Mouse (Mus musculus) small intestine, adult 2 months (tissue): ENCODE measurements at regions not wholly inside any gene's neighbourhood (a gene's known extent, or its start where the extent isn't known, plus 50 kb on each side); places are given as distances from the start of the nearest gene placed in this dataset.

ENCODE experiments used
- H3K27ac ChIP-seq: fragments of 200-500 bp; 2 replicates; pipeline ENCODE4 v1.5.1; 2012; ENCODE audit warnings: low read depth, low read length, control low read depth, inconsistent platforms; ENCODE audit not compliant: insufficient read depth
- H3K27me3 ChIP-seq: fragments of 200-500 bp; 2 replicates; pipeline ENCODE4 v1.6.1; 2012; ENCODE audit warnings: mild to moderate bottlenecking, moderate library complexity, low read length, inconsistent platforms; ENCODE audit not compliant: control insufficient read depth, insufficient read depth
- H3K36me3 ChIP-seq: fragments of 200-500 bp; 2 replicates; pipeline ENCODE4 v1.6.1; 2012; ENCODE audit warnings: mild to moderate bottlenecking, low read length, control low read depth, inconsistent platforms; ENCODE audit not compliant: control insufficient read depth, insufficient read depth
- H3K4me1 ChIP-seq: fragments of 200-500 bp; 2 replicates; pipeline ENCODE4 v1.6.1; 2012; ENCODE audit warnings: low read length, inconsistent platforms, mixed read lengths; ENCODE audit not compliant: control insufficient read depth, insufficient read depth, insufficient read length
- H3K4me3 ChIP-seq: fragments of 200-500 bp; 2 replicates; pipeline ENCODE4 v1.5.1; 2012; ENCODE audit warnings: low read depth, mild to moderate bottlenecking, control low read depth, inconsistent platforms, low read length, moderate library complexity
- CTCF ChIP-seq: fragments of 200-500 bp; IDR thresholded peaks from 2 replicates; pipeline ENCODE4 v1.5.1; 2012; ENCODE audit warnings: low read depth, mild to moderate bottlenecking, control low read depth, inconsistent platforms, low read length, moderate library complexity, mixed read lengths; ENCODE audit not compliant: insufficient replicate concordance, insufficient read length; ENCODE audit errors: extremely low read depth
- POLR2A ChIP-seq: fragments of 200-500 bp; IDR thresholded peaks from 2 replicates; pipeline ENCODE4 v1.6.1; 2012; ENCODE audit warnings: low read depth, mild to moderate bottlenecking, control low read depth, inconsistent platforms, low read length, moderate library complexity
- WGBS: fragments of 180-500 bp; shearing (Covaris S2); methylation state at CpG from one replicate; pipeline ENCODE4 v1.1.7; 2018; 5-methylcytosine and 5-hydroxymethylcytosine counted together

DNA sequence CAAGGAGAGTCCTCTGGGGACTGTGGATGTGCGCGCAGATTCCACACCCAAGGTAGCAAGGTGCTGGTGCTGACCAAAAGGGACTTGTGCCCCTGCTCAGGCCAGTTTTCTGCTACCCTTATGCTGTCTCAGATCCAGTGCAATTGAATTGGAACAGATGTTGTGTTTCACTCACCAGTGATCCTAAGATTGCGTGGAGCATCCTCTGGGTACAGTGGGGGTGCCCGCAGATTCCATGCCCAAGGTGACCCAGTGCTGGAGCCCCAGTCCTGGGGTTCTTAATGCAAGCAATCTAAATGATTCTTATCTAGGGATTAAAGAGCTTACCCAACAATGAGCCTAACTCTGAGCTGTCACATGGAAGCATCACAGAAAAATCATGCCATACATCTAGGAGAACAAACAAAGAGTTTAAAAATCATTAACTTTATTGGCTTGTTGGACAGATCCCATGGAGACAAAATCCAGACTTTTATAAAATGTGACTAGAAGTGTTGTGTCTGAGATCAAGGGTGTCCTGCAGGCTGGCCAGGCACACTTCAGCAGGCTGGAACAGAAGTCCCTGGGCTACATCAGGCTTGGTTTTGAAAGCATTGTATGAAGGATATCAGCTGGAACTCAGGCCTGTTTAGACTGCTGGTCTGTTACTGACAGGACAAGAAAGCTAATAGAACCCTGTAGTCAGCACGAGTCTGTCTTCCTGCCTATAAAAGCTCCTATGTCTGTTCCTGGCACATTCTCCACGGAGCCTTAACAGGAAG lies 226.4 kb upstream of the Negr1 start:
- TF ChIP-seq CTCF (no peak), POLR2A (no peak)
- H3K36me3 ChIP-seq = no peaks in the 10 kb centered on the region
- 65% methylated on average over 6 of the region's 6 CpGs for WGBS
- no peaks in the 10 kb centered on the region for H3K27me3 ChIP-seq
- H3K4me1 ChIP-seq = no peaks in the 10 kb centered on the region
- no peak overlapping the region for H3K4me3 ChIP-seq
- no peak overlapping the region for H3K27ac ChIP-seq

DNA sequence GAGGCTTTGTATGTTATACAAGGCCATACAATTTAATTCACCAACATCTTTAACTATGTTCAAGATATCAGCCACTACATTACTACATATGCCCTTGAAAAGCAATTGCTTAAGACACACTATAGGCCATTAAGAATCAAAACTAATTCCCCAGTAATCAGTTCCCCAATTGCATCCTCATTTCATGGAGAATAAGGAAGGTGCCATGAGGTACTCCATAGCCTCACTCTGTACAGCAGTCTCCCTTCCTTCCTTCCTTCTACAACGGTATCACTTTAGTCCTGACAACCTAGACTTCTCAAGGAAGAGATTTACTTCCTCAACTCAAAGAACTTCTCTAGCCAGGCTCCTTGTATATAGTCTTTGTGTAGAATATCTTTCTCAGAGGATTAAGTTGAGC lies 220.1 kb upstream of the Negr1 start:
- H3K4me3 ChIP-seq = no peak overlapping the region
- WGBS = 86% methylated on average over 1 of the region's 1 CpGs
- no peaks in the 10 kb centered on the region for H3K27me3 ChIP-seq
- TF ChIP-seq POLR2A (no peak), CTCF (no peak)
- H3K27ac ChIP-seq = no peak overlapping the region
- H3K4me1 ChIP-seq = no peaks in the 10 kb centered on the region
- no peaks in the 10 kb centered on the region for H3K36me3 ChIP-seq

DNA sequence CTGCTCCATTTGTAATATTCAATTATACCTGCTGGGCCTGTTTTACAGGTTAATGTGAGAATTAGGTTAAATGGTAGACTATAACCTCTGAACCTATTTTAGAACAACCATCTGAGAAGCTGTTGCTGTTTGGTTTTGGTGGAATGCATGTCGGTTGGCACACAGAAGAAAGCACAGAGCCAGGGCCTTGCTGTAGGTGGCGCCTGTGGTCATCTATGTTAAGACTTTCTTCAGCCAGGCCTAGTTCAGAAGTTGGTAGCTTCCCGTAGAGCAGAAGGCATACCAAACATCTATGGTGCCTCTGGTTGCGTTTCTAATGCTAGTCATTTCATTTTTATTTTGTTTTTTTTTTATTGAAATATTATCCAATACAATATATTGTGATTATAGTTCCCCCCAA lies 209.9 kb upstream of the Negr1 start:
- 62% methylated on average over 4 of the region's 4 CpGs for WGBS

DNA sequence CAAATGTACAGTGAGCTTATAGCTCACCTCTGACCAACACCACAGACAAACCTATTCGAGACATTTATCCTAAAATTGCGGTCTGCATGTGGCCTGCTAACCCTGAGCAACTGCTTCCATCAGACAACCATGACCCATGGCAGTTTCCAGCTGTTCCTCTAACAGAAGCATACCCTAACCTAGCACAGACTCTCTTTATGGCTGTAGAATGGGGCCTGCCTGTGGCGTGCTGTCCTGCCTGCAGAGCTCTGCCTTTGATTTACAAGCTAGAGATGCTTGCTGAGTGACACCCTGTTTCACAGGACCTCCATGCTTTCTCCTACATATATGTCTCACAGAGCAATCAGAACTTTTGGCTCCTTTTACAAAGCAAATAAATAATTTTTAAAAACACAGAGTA lies 208.2 kb upstream of the Negr1 start:
- WGBS = 72% methylated on average over 3 of the region's 3 CpGs
- Histone ChIP-seq H3K36me3 (no peaks in the 10 kb centered on the region), H3K4me1 (no peaks in the 10 kb centered on the region), H3K4me3 (no peak overlapping the region), H3K27me3 (no peaks in the 10 kb centered on the region), H3K27ac (no peak overlapping the region)
- TF ChIP-seq POLR2A (no peak), CTCF (no peak)

More for the DNA sequence above, 209.9 kb upstream of the Negr1 start:
- Histone ChIP-seq H3K27me3 (no peaks in the 10 kb centered on the region), H3K4me3 (no peak overlapping the region), H3K36me3 (no peaks in the 10 kb centered on the region), H3K27ac (no peak overlapping the region), H3K4me1 (no peaks in the 10 kb centered on the region)
- no peak for TF ChIP-seq CTCF
- no peak for TF ChIP-seq POLR2A

DNA sequence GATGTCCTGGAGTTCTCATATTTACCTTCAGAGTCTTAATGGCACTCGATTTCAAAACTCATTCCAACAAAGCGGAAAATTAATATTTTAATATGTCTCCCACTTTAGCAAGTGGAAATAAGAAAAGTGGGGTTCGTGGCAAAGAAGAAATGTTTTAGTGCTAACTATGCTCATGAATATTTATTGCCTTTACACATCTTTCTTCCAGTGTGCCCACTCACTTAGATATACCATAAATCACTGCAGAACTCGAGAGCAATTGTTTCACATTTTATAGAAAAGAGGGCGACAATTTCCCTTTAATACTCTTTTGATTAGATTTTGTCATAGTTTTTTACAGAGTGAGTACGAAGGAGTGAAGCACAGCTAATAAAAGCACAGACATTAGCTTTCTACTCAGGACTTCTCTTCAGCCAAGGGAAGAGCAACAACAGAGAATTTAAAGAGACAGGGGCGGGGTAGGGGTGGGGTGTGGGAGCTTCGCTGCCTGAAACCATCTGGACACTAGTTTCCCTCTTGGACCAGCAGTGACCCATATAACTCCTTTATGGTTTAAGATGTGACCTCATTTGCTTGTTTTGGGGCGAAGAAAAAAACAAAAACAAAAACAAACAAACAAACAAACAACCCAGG lies 207.6 kb upstream of the Negr1 start:
- 73% methylated on average over 9 of the region's 9 CpGs for WGBS
- Histone ChIP-seq H3K27me3 (no peaks in the 10 kb centered on the region), H3K36me3 (no peaks in the 10 kb centered on the region), H3K4me1 (no peaks in the 10 kb centered on the region), H3K27ac (no peak overlapping the region), H3K4me3 (no peak overlapping the region)
- no peak for TF ChIP-seq CTCF
- no peak for TF ChIP-seq POLR2A

DNA sequence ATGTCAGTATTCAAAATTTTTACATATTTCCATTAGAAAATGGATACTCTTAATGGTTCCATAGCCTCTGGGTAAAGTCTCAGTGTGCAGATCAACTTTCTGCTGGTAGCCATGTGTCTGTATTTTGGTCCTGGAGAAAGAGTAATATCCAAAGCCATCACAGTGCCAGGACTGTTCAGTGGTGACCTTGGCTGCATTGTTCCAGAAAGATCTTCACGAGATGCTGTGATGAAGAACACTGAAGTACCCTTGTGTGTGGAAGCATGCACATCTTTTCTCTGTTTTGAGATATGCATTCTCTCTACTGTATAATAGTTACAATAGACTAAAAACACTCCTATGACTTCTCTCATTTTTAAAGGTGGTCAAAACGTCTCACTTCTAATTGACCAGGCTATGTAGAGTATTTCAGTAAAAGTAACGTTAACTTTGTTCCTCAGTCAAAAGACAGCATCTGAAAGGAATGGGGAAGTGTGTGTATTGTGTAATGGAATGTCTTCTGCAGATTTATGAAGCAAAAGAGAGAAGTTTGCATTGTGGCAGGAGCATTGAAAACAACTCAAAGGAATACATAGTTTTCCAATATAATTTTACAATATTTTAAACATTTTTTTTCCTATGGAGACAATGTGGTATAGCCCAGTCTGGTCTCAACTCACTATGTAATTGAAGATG lies 192.8 kb upstream of the Negr1 start:
- H3K36me3 ChIP-seq = no peaks in the 10 kb centered on the region
- H3K4me1 ChIP-seq = no peaks in the 10 kb centered on the region
- TF ChIP-seq POLR2A (no peak), CTCF (no peak)
- H3K27me3 ChIP-seq = no peaks in the 10 kb centered on the region
- WGBS = 69% methylated on average over 3 of the region's 3 CpGs
- no peak overlapping the region for H3K4me3 ChIP-seq
- H3K27ac ChIP-seq = no peak overlapping the region

DNA sequence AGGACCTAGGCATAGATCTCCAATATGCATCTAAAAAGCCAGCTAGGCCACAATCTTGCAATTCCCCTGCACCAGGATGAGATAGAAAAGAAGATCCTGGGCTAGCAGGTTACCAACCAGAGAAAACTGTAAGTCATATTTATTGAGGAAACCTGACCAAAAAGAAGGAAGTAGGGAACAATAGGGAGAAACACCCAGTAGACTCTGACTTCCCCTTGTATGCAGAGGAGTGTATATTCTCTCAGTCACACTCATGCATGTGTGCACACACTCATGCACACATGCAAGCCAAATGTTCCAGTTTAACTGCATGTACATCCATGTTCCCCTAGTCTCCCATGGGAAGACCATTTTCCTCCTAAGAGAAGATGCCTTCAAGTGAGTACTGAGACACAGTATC lies 184.9 kb upstream of the Negr1 start:
- Histone ChIP-seq H3K36me3 (no peaks in the 10 kb centered on the region), H3K27ac (no peak overlapping the region), H3K4me3 (no peak overlapping the region), H3K27me3 (no peaks in the 10 kb centered on the region), H3K4me1 (no peaks in the 10 kb centered on the region)
- TF ChIP-seq CTCF = no peak
- TF ChIP-seq POLR2A = no peak
